Mouse (Mus musculus) kidney, embryonic 15.5 days (tissue): ENCODE measurements around the gene Tmed11. TPM values are rescaled to one million over a fixed set of nuclear protein-coding genes. Genes with fewer than 3 reads are reported as not detected.
"Not testable (repeated sequence)": the region's sequence is repeated elsewhere in the genome, so short reads cannot be mapped to it uniquely, and the experiment has no call there.

Experiments
- ATAC-seq: fragments of 200-750 bp; cut with Nextera tagmentation; replicated peaks from 2 replicates; pipeline ENCODE4 v1.8.0; 2017; ENCODE audit warnings: moderate TSS enrichment; ENCODE audit not compliant: low FRiP score
- H3K27ac ChIP-seq: fragments of 300-500 bp; sonication (generic); 2 replicates; pipeline ENCODE4 v1.5.1; 2015; ENCODE audit warnings: mild to moderate bottlenecking, inconsistent platforms
- H3K27me3 ChIP-seq: fragments of 300-500 bp; sonication (generic); 2 replicates; pipeline ENCODE4 v1.6.1; 2015; ENCODE audit warnings: inconsistent platforms
- H3K36me3 ChIP-seq: fragments of 300-500 bp; sonication (generic); 2 replicates; pipeline ENCODE4 v1.6.1; 2015; ENCODE audit warnings: inconsistent platforms
- H3K4me1 ChIP-seq: fragments of 300-500 bp; sonication (generic); 2 replicates; pipeline ENCODE4 v1.6.1; 2015; ENCODE audit warnings: inconsistent platforms
- H3K4me2 ChIP-seq: fragments of 300-500 bp; sonication (generic); 2 replicates; pipeline ENCODE4 v1.6.1; 2015; ENCODE audit warnings: moderate library complexity, mild to moderate bottlenecking, inconsistent platforms
- H3K4me3 ChIP-seq: fragments of 300-500 bp; sonication (generic); replicated peaks from 2 replicates; pipeline ENCODE4 v1.5.1; 2015; ENCODE audit warnings: mild to moderate bottlenecking, inconsistent platforms
- H3K9ac ChIP-seq: fragments of 300-500 bp; sonication (generic); 2 replicates; pipeline ENCODE4 v1.6.1; 2015; ENCODE audit warnings: mild to moderate bottlenecking, inconsistent platforms
- H3K9me3 ChIP-seq: fragments of 300-500 bp; sonication (generic); replicated peaks from 2 replicates; pipeline ENCODE4 v1.6.1; 2016; ENCODE audit warnings: inconsistent platforms
- WGBS: fragments of 180-500 bp; shearing (Covaris S2); methylation state at CpG from one replicate; pipeline ENCODE4 v1.1.7; 2015; ENCODE audit warnings: mixed read lengths; 5-methylcytosine and 5-hydroxymethylcytosine counted together
- polyA plus RNA-seq: library from polyadenylated mRNA; unstranded; fragments of >200 nt; fragmentation: Nextera tagmentation; extraction: Ambion mirVana; gene quantifications from 2 replicates; pipeline ENCODE4 v1.2.1, GENCODE M21; 2015

Gene Tmed11
- polyA plus RNA-seq: not detected in 2 replicates

DNA sequence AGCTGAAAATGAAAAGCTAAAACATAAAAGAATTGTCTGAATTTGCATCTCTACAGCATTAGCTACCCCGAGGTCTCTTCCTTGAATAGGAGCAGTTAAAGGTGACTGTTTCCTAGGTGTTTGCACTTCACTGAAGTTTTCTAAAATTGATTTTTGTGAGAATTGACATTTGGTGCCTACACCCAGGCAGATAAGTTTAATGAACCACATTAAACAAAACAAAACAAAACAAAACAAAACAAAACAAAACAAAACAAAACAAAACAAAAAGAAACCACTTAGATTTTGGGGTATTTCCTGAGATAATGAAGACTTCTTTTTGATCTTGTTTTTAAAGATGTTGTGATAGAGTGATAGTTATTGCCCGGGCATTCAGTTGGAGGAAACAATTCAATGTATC lies at the start of gene Tmed11:
Gene Tmed11, minus strand, starts transcription at position 101 of the 400 bp plus-strand sequence.
- not testable (repeated sequence) for H3K27ac ChIP-seq, H3K9ac ChIP-seq, H3K4me3 ChIP-seq, H3K4me1 ChIP-seq, H3K4me2 ChIP-seq, H3K27me3 ChIP-seq, ATAC-seq, H3K9me3 ChIP-seq, H3K36me3 ChIP-seq
- WGBS: 69% methylated on average over 2 of the region's 2 CpGs

DNA sequence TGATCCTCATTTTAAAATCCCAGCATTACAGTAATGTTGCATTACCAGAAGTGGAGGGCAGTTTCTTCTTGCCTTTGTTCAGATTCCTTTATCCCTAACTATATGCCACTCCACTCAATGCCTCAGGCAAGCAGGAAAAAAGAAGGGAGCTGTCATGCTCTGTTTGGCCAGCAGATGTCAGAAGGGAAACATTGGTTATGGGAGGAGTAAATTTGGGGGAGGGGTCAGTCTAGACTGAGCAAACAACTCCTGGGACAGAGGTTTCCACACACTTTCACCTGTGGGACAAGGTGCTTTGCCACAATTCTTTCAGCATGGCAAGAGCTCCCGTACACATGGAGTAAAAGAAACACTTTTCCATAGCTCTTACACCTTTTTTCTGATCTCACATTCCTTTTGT lies 41.0 kb upstream of the Tmed11 start:
- Histone ChIP-seq H3K4me2 (no peak overlapping the region), H3K27ac (no peak overlapping the region), H3K36me3 (no peaks in the 10 kb centered on the region), H3K27me3 (no peaks in the 10 kb centered on the region), H3K9me3 (no peaks in the 10 kb centered on the region), H3K9ac (no peak overlapping the region), H3K4me3 (no peak overlapping the region), H3K4me1 (no peaks in the 10 kb centered on the region)
- no peak for ATAC-seq
- WGBS: 68% methylated on average over 1 of the region's 1 CpGs

DNA sequence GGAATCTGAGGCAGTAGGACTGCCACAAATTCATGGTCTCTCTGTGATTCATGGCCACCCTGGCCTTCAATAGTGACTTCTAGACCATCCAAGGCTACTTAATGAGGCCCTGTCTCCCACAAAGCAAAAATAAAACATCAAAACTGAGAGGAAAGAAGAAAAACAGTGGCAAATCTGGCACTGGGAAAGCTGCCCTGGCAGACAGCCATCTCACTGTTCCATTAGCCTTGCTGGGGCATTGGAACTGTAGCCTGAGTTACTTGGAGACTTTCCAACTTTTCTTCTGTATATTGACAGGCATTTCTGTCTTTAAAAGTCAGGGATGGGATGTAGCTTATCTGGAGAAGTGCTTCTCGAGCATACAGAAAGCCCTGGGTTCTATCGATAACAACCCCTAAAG lies 28.1 kb upstream of the Tmed11 start:
- 92% methylated on average over 2 of the region's 2 CpGs for WGBS
- no peak overlapping the region for H3K4me3 ChIP-seq
- no peaks in the 10 kb centered on the region for H3K36me3 ChIP-seq
- no peak overlapping the region for H3K9ac ChIP-seq
- H3K9me3 ChIP-seq: no peaks in the 10 kb centered on the region
- H3K27me3 ChIP-seq: no peaks in the 10 kb centered on the region
- no peak overlapping the region for H3K27ac ChIP-seq
- no peak overlapping the region for H3K4me2 ChIP-seq
- no peaks in the 10 kb centered on the region for H3K4me1 ChIP-seq
- no peak for ATAC-seq

DNA sequence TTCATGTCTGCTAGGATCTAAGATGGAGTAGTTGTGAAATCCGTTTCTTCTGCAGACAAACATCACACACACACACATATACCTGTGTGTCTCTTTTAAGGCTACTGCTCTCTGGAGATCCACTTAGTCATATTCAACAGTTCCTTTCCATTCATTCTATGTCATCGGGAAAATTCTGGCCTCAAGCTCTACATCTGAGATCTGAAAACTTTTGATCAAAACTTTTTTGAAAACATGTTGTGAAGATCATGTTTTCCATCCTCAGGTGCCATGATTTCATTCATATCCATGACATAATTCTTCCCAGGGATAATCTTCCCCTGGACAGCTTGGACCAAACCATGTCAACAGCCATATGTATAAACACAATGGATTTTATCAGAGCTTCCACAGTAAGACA lies 13.6 kb upstream of the Tmed11 start, which contains the start of gene Vmn2r8:
Gene Vmn2r8, minus strand, starts transcription at position 101 of the 400 bp plus-strand sequence.
- not testable (repeated sequence) for H3K9me3 ChIP-seq, H3K9ac ChIP-seq, H3K4me3 ChIP-seq, H3K36me3 ChIP-seq, H3K4me2 ChIP-seq, H3K27ac ChIP-seq, H3K27me3 ChIP-seq, H3K4me1 ChIP-seq, ATAC-seq
- 73% methylated on average over 2 of the region's 2 CpGs for WGBS

DNA sequence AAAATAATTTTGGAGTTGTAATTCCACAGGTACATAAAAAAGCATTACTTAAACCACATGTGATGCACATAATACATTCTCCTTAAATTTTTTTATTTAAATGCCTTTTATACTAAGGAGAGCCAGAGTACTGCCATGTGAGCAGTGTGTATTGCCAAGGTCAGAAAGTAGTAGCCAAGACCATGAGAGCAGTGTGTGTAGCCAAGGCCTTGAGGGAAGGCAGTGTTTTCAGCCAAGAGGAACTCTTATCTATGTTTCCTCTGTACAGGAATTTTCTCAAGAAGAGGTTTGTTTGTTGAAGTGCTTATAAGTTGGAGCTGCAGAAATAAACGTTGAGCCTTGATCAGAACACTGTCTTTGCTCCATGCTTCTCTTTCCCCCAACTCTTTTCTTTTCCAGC lies 8.5 kb upstream of the Tmed11 start:
- no peak overlapping the region for H3K4me2 ChIP-seq
- H3K4me3 ChIP-seq: no peak overlapping the region
- H3K9me3 ChIP-seq: no peaks in the 10 kb centered on the region
- ATAC-seq: no peak
- H3K4me1 ChIP-seq: no peaks in the 10 kb centered on the region
- H3K9ac ChIP-seq: no peak overlapping the region
- WGBS: 52% methylated on average over 1 of the region's 1 CpGs
- H3K36me3 ChIP-seq: no peaks in the 10 kb centered on the region
- H3K27me3 ChIP-seq: no peaks in the 10 kb centered on the region
- no peak overlapping the region for H3K27ac ChIP-seq

DNA sequence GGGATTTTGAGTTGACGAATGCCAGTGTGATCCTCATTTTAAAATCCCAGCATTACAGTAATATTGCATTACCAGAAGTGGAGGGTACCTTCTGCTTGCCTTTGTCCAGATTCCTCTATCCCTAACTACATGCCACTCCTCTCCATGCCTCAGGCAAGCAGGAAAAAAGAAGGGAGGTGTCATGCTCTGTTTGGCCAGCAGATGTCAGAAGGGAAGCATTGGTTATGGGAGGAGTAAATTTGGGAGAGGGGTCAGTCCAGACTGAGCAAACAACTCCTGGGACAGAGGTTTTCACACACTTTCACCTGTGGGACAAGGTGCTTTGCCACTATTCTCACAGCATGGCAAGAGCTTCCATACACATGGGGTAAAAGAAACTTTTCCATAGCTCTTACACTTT lies 4.8 kb downstream of the Tmed11 start:
- not testable (repeated sequence) for H3K36me3 ChIP-seq, H3K4me2 ChIP-seq, H3K27me3 ChIP-seq, H3K9ac ChIP-seq, H3K4me1 ChIP-seq, H3K27ac ChIP-seq, H3K4me3 ChIP-seq, H3K9me3 ChIP-seq, ATAC-seq
- WGBS: 21% methylated on average over 1 of the region's 1 CpGs

DNA sequence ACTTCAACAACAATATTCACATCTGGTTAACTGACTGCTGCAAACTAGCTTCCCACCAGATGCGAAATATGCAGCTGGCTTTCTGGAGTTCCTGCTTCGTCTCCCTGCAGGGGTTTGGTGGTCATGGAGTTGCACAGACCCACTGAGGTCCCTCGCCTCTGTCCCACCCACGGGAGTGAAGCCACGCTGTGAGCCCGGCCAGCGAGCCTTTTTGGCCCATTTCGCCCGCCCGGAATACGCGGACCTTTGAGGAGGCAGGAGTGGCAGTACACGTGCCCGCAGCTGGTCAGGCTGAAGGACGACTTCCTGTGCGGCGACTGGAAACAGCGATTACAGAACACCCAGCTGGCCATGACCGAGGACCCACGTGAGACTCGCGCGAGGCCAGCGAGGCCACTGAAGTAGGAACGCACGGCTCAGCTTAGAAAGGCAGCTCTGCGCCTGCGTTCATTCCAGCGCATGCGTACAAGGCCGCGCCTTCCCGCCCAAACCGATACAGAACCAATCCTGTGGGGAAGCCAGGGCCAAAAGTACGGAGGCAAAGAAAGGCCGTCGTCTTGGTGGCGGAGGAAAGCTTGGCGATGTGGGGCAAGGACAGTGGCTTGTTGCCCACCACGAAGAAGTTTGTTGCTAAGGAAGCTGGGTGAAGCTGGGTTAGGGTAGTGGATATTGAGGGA lies 20.4 kb downstream of the Tmed11 start, which contains the start of gene Rnf212:
Gene Rnf212, minus strand, starts transcription at position 353 of the 677 bp plus-strand sequence.
- Histone ChIP-seq H3K9me3 (no peaks in the 10 kb centered on the region), H3K4me1 (no peaks in the 10 kb centered on the region), H3K4me3 (no peak within 1 kb of the TSS), H3K4me2 (no peak within 1 kb of the TSS), H3K9ac (no peak within 1 kb of the TSS), H3K36me3 (no peaks in the 10 kb centered on the region), H3K27me3 (no peaks in the 10 kb centered on the region), H3K27ac (no peak within 1 kb of the TSS)
- ATAC-seq: no peak
- whole genome bisulfite sequencing: 76% methylated on average over 40 of the region's 40 CpGs

DNA sequence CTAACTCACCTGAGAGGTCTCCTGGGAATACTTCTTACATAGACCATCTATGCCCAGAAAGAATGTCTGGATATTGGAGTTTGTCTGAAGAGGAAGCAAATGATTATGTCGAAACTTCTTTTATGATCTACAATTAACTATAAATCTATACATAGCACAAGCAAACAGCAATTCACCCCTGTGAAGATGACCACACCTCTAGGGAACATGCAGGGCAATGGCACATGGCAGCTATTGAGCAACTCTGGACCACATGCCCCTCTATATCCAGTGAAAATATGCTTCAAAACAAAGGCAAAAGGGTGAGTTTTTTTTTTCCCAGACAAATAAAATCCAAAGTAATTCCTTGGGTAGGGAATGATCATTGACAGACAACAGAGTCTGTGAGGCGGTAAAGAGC lies 35.2 kb downstream of the Tmed11 start:
- Histone ChIP-seq H3K27me3 (no peaks in the 10 kb centered on the region), H3K4me1 (no peaks in the 10 kb centered on the region), H3K4me3 (no peak overlapping the region), H3K9ac (no peak overlapping the region), H3K27ac (no peak overlapping the region), H3K4me2 (no peak overlapping the region), H3K36me3 (no peaks in the 10 kb centered on the region), H3K9me3 (no peaks in the 10 kb centered on the region)
- WGBS: 83% methylated on average over 2 of the region's 2 CpGs
- no peak for ATAC-seq

DNA sequence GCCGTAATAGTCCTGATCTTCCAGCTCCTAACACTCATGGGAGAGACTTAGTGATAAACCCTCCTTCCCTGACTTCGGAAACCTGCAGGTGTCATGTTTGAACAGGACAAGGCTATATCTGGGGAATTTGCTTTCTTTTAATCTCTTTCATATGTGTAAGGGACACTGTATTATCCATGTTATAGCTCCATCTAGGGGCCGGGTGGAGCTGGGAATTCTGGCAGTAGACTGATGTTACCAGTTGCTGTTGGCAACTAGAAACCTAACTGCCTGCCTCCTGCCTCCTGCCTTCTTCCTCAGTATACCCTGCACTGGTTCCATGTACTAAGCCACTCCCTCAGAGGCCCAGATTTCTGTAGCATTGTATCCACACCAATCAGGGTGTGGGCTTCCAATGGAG lies 36.8 kb downstream of the Tmed11 start:
- Histone ChIP-seq H3K27me3 (no peaks in the 10 kb centered on the region), H3K4me3 (no peak overlapping the region), H3K27ac (no peak overlapping the region), H3K9ac (no peak overlapping the region), H3K36me3 (no peaks in the 10 kb centered on the region), H3K4me1 (no peaks in the 10 kb centered on the region), H3K4me2 (no peak overlapping the region), H3K9me3 (no peaks in the 10 kb centered on the region)
- 60% methylated on average over 3 of the region's 3 CpGs for WGBS
- ATAC-seq: no peak

DNA sequence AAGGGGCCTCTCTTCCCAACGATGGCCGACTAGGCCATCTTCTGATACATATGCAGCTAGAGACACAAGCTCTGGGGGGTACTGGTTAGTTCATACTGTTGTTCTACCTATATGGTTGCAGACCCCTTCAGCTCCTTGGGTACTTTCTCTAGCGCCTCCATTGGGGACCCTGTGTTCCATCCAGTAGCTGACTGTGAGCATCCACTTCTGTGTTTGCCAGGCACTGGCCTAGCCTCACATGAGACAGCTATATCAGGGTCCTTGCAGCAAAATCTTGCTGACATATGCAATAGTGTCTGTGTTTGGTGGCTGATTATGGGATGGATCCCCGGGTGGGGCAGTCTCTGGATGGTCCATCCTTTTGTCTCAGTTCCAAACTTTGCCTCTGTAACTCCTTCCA lies 43.9 kb downstream of the Tmed11 start:
- not testable (repeated sequence) for H3K9ac ChIP-seq, H3K36me3 ChIP-seq, ATAC-seq, H3K4me2 ChIP-seq, H3K27me3 ChIP-seq, H3K4me3 ChIP-seq, H3K27ac ChIP-seq, H3K4me1 ChIP-seq, H3K9me3 ChIP-seq
- 72% methylated on average over 4 of the region's 4 CpGs for WGBS

DNA sequence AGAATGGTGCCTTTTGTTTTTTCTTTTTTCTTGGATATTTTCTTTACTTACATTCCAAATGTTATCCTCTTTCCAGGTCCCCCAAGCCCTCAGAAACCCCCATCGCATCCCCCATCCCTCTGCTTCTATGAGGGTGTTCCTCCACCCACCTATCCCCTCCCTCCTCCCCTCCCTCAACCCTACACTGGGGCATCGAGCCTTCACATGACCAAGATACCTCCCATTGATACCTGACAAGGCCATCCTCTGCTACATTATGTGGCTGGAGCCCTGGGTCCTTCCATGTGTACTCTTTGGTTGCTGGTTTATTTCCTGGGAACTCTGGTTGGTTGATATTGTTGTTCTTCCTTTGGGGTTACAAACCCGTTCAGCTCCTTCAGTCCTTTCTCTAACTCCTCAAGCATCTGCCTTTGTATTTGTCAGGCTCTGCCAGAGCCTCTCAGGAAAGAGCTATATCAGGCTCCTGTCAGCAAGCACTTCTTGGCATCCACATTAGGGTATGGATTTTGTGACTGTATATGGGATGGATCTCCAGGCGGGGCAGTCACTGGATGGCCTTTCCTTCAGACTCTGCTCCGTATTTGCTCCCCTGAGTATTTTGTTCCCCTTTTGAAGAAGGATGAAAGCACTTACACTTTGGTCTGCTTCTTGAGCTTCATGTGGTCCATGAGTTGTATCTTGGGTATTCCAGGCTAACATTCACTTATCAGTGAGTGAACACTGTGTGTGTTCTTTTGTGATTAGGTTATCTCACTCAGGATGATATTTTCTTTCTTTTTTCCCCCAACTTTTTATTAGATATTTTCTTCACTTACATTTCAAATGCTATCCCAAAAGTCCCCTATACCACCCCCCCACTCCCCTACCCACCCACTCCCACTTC lies 44.6 kb downstream of the Tmed11 start:
- Histone ChIP-seq H3K27ac (no peak overlapping the region), H3K36me3 (no peaks in the 10 kb centered on the region), H3K27me3 (no peaks in the 10 kb centered on the region), H3K9ac (no peak overlapping the region), H3K9me3 (no peaks in the 10 kb centered on the region), H3K4me3 (no peak overlapping the region), H3K4me1 (no peaks in the 10 kb centered on the region), H3K4me2 (no peak overlapping the region)
- ATAC-seq: no peak
- 81% methylated on average over 5 of the region's 5 CpGs for WGBS

DNA sequence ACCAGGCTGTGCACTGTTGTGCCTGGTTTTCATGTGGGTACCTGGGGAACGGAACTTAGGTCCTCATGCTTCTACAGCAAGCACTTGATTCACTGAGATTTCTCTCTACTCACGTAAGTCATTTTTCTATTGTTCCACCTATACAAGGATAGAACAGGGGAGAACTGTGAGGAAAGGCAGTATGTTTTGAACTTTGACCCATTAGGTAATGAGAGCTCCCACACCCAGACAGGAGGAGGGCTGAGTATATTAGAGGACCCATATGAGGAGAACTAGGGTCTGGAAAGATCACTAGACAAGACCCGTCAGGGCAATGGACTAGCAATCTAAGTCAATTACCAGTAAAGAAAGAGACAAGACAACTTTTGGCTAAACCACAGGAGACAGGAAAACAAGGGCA lies 50.5 kb downstream of the Tmed11 start:
- Histone ChIP-seq H3K27me3 (no peaks in the 10 kb centered on the region), H3K4me2 (no peak overlapping the region), H3K4me3 (no peak overlapping the region), H3K27ac (no peak overlapping the region), H3K36me3 (no peaks in the 10 kb centered on the region), H3K9me3 (no peaks in the 10 kb centered on the region), H3K4me1 (no peaks in the 10 kb centered on the region), H3K9ac (no peak overlapping the region)
- ATAC-seq: no peak
- WGBS: 73% methylated on average over 3 of the region's 3 CpGs
